Mouse (Mus musculus): ENCODE measurements around the gene Cacng2.

GRCm38 (mm10) chr15:78003929-78004328 is 115.9 kb downstream of the Cacng2 start:
- TF ChIP-seq CTCF (IDR thresholded peaks at IDR 0.05; ENCODE audit: control insufficient read depth, insufficient read depth, insufficient read length) (no peak), MAX (IDR thresholded peaks at IDR 0.05) (no peak), CEBPB (IDR thresholded peaks at IDR 0.05; ENCODE audit: low read depth) (no peak), USF1 (IDR thresholded peaks at IDR 0.05; ENCODE audit: low read depth) (no peak), MYOD1 (IDR thresholded peaks at IDR 0.05; ENCODE audit: control insufficient read depth, insufficient read length, low read depth) (no peak), MYOG (IDR thresholded peaks at IDR 0.05; ENCODE audit: control insufficient read depth, extremely low read depth, insufficient read length) (no peak)

Measured in C2C12 (cell line).